Mouse (Mus musculus): Measurements from ENCODE around the gene Slc18a2. TPM values are rescaled to one million over a fixed set of nuclear protein-coding genes. Genes with fewer than 3 reads are reported as not detected.

The Slc18a2 gene
- total RNA-seq, 2 experiments from 2014 or later, result 0.37 TPM; not detected in 1

- no peak for DNase-seq (ENCODE audit: extremely low spot score in 1 of 2, low spot score in 2 of 2)
- Histone ChIP-seq H3K27ac (no peak overlapping the region), H3K4me3 (no peak overlapping the region)
- no peak for TF ChIP-seq CTCF (IDR thresholded peaks at IDR 0.05)
- intact Hi-C loops (cut with DNase I), result no loop called here
These were observed 12.6 kb upstream of the Slc18a2 start for GRCm38 (mm10) chr19:59248144-59248543.

- H3K4me3 ChIP-seq, result no peak overlapping the region
- no peak overlapping the region for H3K27ac ChIP-seq
- TF ChIP-seq CTCF (IDR thresholded peaks at IDR 0.05), result no peak
- intact Hi-C loops (cut with DNase I), result no loop called here
- no peak for DNase-seq (ENCODE audit: extremely low spot score in 1 of 2, low spot score in 2 of 2)
These were observed 12.0 kb upstream of the Slc18a2 start for GRCm38 (mm10) chr19:59248553-59249286.

- DNase-seq (ENCODE audit: extremely low spot score in 1 of 2, low spot score in 2 of 2), result no peak
- H3K27ac ChIP-seq, result no peak overlapping the region
- intact Hi-C loops (cut with DNase I), result no loop called here
- TF ChIP-seq CTCF (IDR thresholded peaks at IDR 0.05), result no peak
- H3K4me3 ChIP-seq, result no peak overlapping the region
These were observed 8.0 kb upstream of the Slc18a2 start for GRCm38 (mm10) chr19:59252651-59253050.

- intact Hi-C loops (cut with DNase I), result no loop called here
- TF ChIP-seq CTCF (IDR thresholded peaks at IDR 0.05), result no peak
- Histone ChIP-seq H3K4me3 (no peak overlapping the region), H3K27ac (no peak overlapping the region)
- DNase-seq (ENCODE audit: extremely low spot score in 1 of 2, low spot score in 2 of 2), result no peak
These were observed 1.1 kb upstream of the Slc18a2 start for GRCm38 (mm10) chr19:59259633-59260032.

GRCm38 (mm10) chr19:59261604-59262003 is 908 bp downstream of the Slc18a2 start:
- H3K4me3 ChIP-seq, result no peak overlapping the region
- no peak for TF ChIP-seq CTCF (IDR thresholded peaks at IDR 0.05)
- no peak overlapping the region for H3K27ac ChIP-seq

GRCm38 (mm10) chr19:59263171-59263570 is 2.5 kb downstream of the Slc18a2 start:
- Histone ChIP-seq H3K4me3 (no peak overlapping the region), H3K27ac (no peak overlapping the region)
- DNase-seq (ENCODE audit: extremely low spot score in 1 of 2, low spot score in 2 of 2), result no peak
- TF ChIP-seq CTCF (IDR thresholded peaks at IDR 0.05), result no peak
- intact Hi-C loops (cut with DNase I), result no loop called here

More at GRCm38 (mm10) chr19:59261604-59262003, 908 bp downstream of the Slc18a2 start:
- intact Hi-C loops (cut with DNase I), result no loop called here
- no peak for DNase-seq (ENCODE audit: extremely low spot score in 1 of 2, low spot score in 2 of 2)

GRCm38 (mm10) chr19:59264838-59265532 is 4.3 kb downstream of the Slc18a2 start:
- TF ChIP-seq CTCF (IDR thresholded peaks at IDR 0.05), result no peak
- intact Hi-C loops (cut with DNase I), result no loop called here
- H3K4me3 ChIP-seq, result no peak overlapping the region
- no peak for DNase-seq (ENCODE audit: extremely low spot score in 1 of 2, low spot score in 2 of 2)
- no peak overlapping the region for H3K27ac ChIP-seq

- no peak overlapping the region for H3K27ac ChIP-seq
- no peak overlapping the region for H3K4me3 ChIP-seq
- TF ChIP-seq CTCF (IDR thresholded peaks at IDR 0.05), result no peak
- intact Hi-C loops (cut with DNase I), result no loop called here
- DNase-seq (ENCODE audit: extremely low spot score in 1 of 2, low spot score in 2 of 2), result no peak
These were observed 5.2 kb downstream of the Slc18a2 start for GRCm38 (mm10) chr19:59265907-59266306.

- DNase-seq (ENCODE audit: extremely low spot score in 1 of 2, low spot score in 2 of 2), result no peak
- TF ChIP-seq CTCF (IDR thresholded peaks at IDR 0.05), result no peak
- Histone ChIP-seq H3K4me3 (no peak overlapping the region), H3K27ac (no peak overlapping the region)
- intact Hi-C loops (cut with DNase I), result no loop called here
These were observed 6.8 kb downstream of the Slc18a2 start for GRCm38 (mm10) chr19:59267417-59267963.

- TF ChIP-seq CTCF (IDR thresholded peaks at IDR 0.05), result no peak
- H3K27ac ChIP-seq, result no peak overlapping the region
- DNase-seq (ENCODE audit: extremely low spot score in 1 of 2, low spot score in 2 of 2), result no peak
- intact Hi-C loops (cut with DNase I), result no loop called here
- H3K4me3 ChIP-seq, result no peak overlapping the region
These were observed 12.5 kb downstream of the Slc18a2 start for GRCm38 (mm10) chr19:59273190-59273589.

- no peak for DNase-seq (ENCODE audit: extremely low spot score in 1 of 2, low spot score in 2 of 2)
- H3K27ac ChIP-seq, result no peak overlapping the region
- intact Hi-C loops (cut with DNase I), result no loop called here
- H3K4me3 ChIP-seq, result no peak overlapping the region
- TF ChIP-seq CTCF (IDR thresholded peaks at IDR 0.05), result no peak
These were observed 15.7 kb downstream of the Slc18a2 start for GRCm38 (mm10) chr19:59276354-59276753.

GRCm38 (mm10) chr19:59280841-59281240 is 20.1 kb downstream of the Slc18a2 start:
- no peak for TF ChIP-seq CTCF (IDR thresholded peaks at IDR 0.05)
- intact Hi-C loops (cut with DNase I), result no loop called here
- no peak overlapping the region for H3K27ac ChIP-seq
- DNase-seq (ENCODE audit: extremely low spot score in 1 of 2, low spot score in 2 of 2), result no peak
- no peak overlapping the region for H3K4me3 ChIP-seq
